ENCODE assay signal across 9 mouse cellular contexts in the genomic region with DNA sequence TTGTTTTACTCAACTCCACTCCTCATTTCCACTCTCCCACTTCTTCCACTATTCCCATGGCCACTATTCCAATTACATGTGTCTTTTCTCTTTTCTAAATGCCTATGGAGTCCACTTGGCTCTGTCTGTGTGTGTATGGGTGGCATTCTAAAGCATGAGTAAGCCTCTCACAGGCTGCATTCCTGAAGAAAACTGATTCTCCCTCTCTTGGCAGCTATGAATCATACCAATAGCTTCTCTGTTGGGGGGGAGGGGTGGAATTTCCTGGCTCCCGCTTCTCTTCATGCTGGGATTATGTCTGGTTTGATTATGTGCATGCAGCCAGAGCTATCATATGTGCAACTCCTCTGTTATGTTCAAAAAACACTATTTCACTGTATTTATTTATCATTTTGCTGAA. TPM values are rescaled to one million over a fixed set of nuclear protein-coding genes. Genes with fewer than 3 reads are reported as not detected.
DNase-seq lines count a peak whose midpoint lies in the region; ATAC-seq and TF ChIP-seq lines count a peak whose summit lies in the region.
"Had no signal": no experiment of that assay in that cellular context is flagged by ENCODE, and none has a peak within 500 bp of the region (broad histone marks: within the 10 kb centered on the region; RNA-seq: fewer than 3 reads in every experiment).

No protein-coding gene starts in this region.

- no peaks in the 10 kb centered on the region for H3K36me3 ChIP-seq in forebrain, embryonic 14.5 days (ENCODE audit: control insufficient read depth, insufficient read depth, low read length)
- no peaks in the 10 kb centered on the region for H3K36me3 ChIP-seq in forebrain, embryonic 11.5 days (ENCODE audit: control insufficient read depth, insufficient read depth, low read length)
- H3K36me3 ChIP-seq in stomach, postnatal 0 days (ENCODE audit: control insufficient read depth, insufficient read depth, low read length) = no peaks in the 10 kb centered on the region
- H3K36me3 ChIP-seq in liver, postnatal 0 days (replicated peaks; ENCODE audit: insufficient read depth, low read length) = no peaks in the 10 kb centered on the region
- H3K36me3 ChIP-seq in hindbrain, embryonic 16.5 days (ENCODE audit: control insufficient read depth, insufficient read depth, low read length) = no peaks in the 10 kb centered on the region

- no peaks in the 10 kb centered on the region for H3K27me3 ChIP-seq in forebrain, embryonic 14.5 days (replicated peaks; ENCODE audit: control insufficient read depth, insufficient read depth, low read length)
- no peaks in the 10 kb centered on the region for H3K27me3 ChIP-seq in forebrain, embryonic 11.5 days (ENCODE audit: control insufficient read depth, insufficient read depth, low read length)
- H3K27me3 ChIP-seq in stomach, postnatal 0 days (ENCODE audit: control insufficient read depth, insufficient read depth, low read length) = no peaks in the 10 kb centered on the region
- H3K27me3 ChIP-seq in liver, postnatal 0 days (ENCODE audit: insufficient read depth, low read length) = no peaks in the 10 kb centered on the region
- H3K27me3 ChIP-seq in hindbrain, embryonic 16.5 days (replicated peaks; ENCODE audit: control insufficient read depth, insufficient read depth, low read length) = no peaks in the 10 kb centered on the region
- H3K27me3 ChIP-seq: CH12.LX had no signal

- TF ChIP-seq CTCF in stomach, postnatal 0 days (IDR thresholded peaks at IDR 0.05; ENCODE audit: low read depth) = no peak
- no peak for TF ChIP-seq CTCF in liver, postnatal 0 days (IDR thresholded peaks at IDR 0.05; ENCODE audit: low read depth)

- intact Hi-C loops in left cerebral cortex, postnatal 14 days (cut with DNase I) = no loop called here

- H3K9ac ChIP-seq in forebrain, embryonic 14.5 days (ENCODE audit: low read length) = no peak overlapping the region
- H3K9ac ChIP-seq in forebrain, embryonic 11.5 days (ENCODE audit: low read length) = no peak overlapping the region
- no peak overlapping the region for H3K9ac ChIP-seq in stomach, postnatal 0 days (ENCODE audit: low read length)
- H3K9ac ChIP-seq in liver, postnatal 0 days (replicated peaks) = no peak overlapping the region
- H3K9ac ChIP-seq in hindbrain, embryonic 16.5 days (ENCODE audit: low read depth, low read length) = no peak overlapping the region

- 73% methylated on average over 1 of the region's 1 CpGs for WGBS in forebrain, embryonic 14.5 days
- 63% methylated on average over 1 of the region's 1 CpGs for WGBS in forebrain, embryonic 11.5 days
- WGBS in stomach, postnatal 0 days = 13% methylated on average over 1 of the region's 1 CpGs
- 31% methylated on average over 1 of the region's 1 CpGs for WGBS in liver, postnatal 0 days (ENCODE audit: insufficient replicate concordance)
- 40% methylated on average over 1 of the region's 1 CpGs for WGBS in hindbrain, embryonic 16.5 days

- H3K9me3 ChIP-seq in forebrain, embryonic 14.5 days (replicated peaks; ENCODE audit: control insufficient read depth, low read length) = no peaks in the 10 kb centered on the region
- no peaks in the 10 kb centered on the region for H3K9me3 ChIP-seq in forebrain, embryonic 11.5 days (ENCODE audit: control insufficient read depth, low read length)
- H3K9me3 ChIP-seq in stomach, postnatal 0 days (ENCODE audit: control insufficient read depth, low read length) = no peaks in the 10 kb centered on the region
- no peaks in the 10 kb centered on the region for H3K9me3 ChIP-seq in liver, postnatal 0 days (ENCODE audit: low read length)
- H3K9me3 ChIP-seq in hindbrain, embryonic 16.5 days (ENCODE audit: control insufficient read depth, low read length) = no peaks in the 10 kb centered on the region; the same call in 1 of the 2 replicates

- H3K4me2 ChIP-seq in forebrain, embryonic 14.5 days (ENCODE audit: low read length) = no peak overlapping the region
- no peak overlapping the region for H3K4me2 ChIP-seq in forebrain, embryonic 11.5 days (ENCODE audit: low read depth, low read length, severe bottlenecking)
- H3K4me2 ChIP-seq in stomach, postnatal 0 days (replicated peaks; ENCODE audit: low read depth) = no peak overlapping the region
- H3K4me2 ChIP-seq in liver, postnatal 0 days (ENCODE audit: low read depth, low read length) = no peak overlapping the region
- H3K4me2 ChIP-seq in hindbrain, embryonic 16.5 days (ENCODE audit: low read length) = no peak overlapping the region

- peak; percentile 32 for DNase-seq in forebrain, embryonic 14.5 days (ENCODE audit: low spot score)
- DNase-seq in forebrain, embryonic 11.5 days (ENCODE audit: low spot score) = no peak
- peak; percentile 70 for DNase-seq in 3134 (ENCODE audit: extremely low read depth, insufficient read length, low spot score)
- DNase-seq in cerebellum, adult 9-11 months = peak; percentile 39
- peak; percentile 27 to 49 for DNase-seq in left cerebral cortex, postnatal 14 days (ENCODE audit: low spot score in 2 of 2)
- no peak for DNase-seq in stomach, postnatal 0 days (ENCODE audit: low spot score)
- no peak for DNase-seq in liver, postnatal 0 days

- H3K4me3 ChIP-seq in forebrain, embryonic 14.5 days (ENCODE audit: low read depth, low read length) = no peak overlapping the region
- H3K4me3 ChIP-seq in forebrain, embryonic 11.5 days (ENCODE audit: low read depth, low read length) = no peak overlapping the region
- H3K4me3 ChIP-seq in stomach, postnatal 0 days (ENCODE audit: low read depth, low read length) = no peak overlapping the region
- H3K4me3 ChIP-seq in liver, postnatal 0 days (ENCODE audit: low read depth, low read length) = no peak overlapping the region
- no peak overlapping the region for H3K4me3 ChIP-seq in hindbrain, embryonic 16.5 days (ENCODE audit: low read length)

- no peak for ATAC-seq in forebrain, embryonic 14.5 days
- no peak for ATAC-seq in forebrain, embryonic 11.5 days (replicated peaks; ENCODE audit: low FRiP score)
- peak; percentile 40; the same call in 1 of the 2 replicates for ATAC-seq in stomach, postnatal 0 days (ENCODE audit: low FRiP score, low TSS enrichment)
- ATAC-seq in liver, postnatal 0 days = no peak
- ATAC-seq in hindbrain, embryonic 16.5 days = no peak

- TF ChIP-seq EP300 in stomach, postnatal 0 days (optimal IDR thresholded peaks at IDR 0.05) = no peak
- no peak for TF ChIP-seq EP300 in liver, postnatal 0 days (IDR thresholded peaks at IDR 0.05; ENCODE audit: low read depth)

- H3K4me1 ChIP-seq in forebrain, embryonic 14.5 days (ENCODE audit: control insufficient read depth, insufficient read depth, low read length) = no peaks in the 10 kb centered on the region
- H3K4me1 ChIP-seq in forebrain, embryonic 11.5 days (replicated peaks; ENCODE audit: control insufficient read depth, insufficient read depth, low read length) = no peaks in the 10 kb centered on the region
- H3K4me1 ChIP-seq in stomach, postnatal 0 days (replicated peaks; ENCODE audit: control insufficient read depth, insufficient read depth) = no peaks in the 10 kb centered on the region
- H3K4me1 ChIP-seq in liver, postnatal 0 days (ENCODE audit: insufficient read depth) = no peaks in the 10 kb centered on the region
- no peaks in the 10 kb centered on the region for H3K4me1 ChIP-seq in hindbrain, embryonic 16.5 days (ENCODE audit: control insufficient read depth, insufficient read depth, low read depth, low read length)

- H3K27ac ChIP-seq in forebrain, embryonic 14.5 days (ENCODE audit: low read depth, low read length) = no peak overlapping the region
- no peak overlapping the region for H3K27ac ChIP-seq in forebrain, embryonic 11.5 days (ENCODE audit: low read depth, low read length)
- H3K27ac ChIP-seq in stomach, postnatal 0 days (replicated peaks) = no peak overlapping the region
- H3K27ac ChIP-seq in liver, postnatal 0 days (ENCODE audit: low read depth) = no peak overlapping the region
- no peak overlapping the region for H3K27ac ChIP-seq in hindbrain, embryonic 16.5 days (ENCODE audit: low read depth, low read length)

RNA-seq across cellular contexts. Expression of gene Spaca6, which starts 34.4 kb away (rescaled TPM):
- 5.6 and 10.9 TPM in 2 replicates for polyA plus RNA-seq in forebrain, embryonic 14.5 days (2014; fragmentation: Nextera tagmentation; extraction: Ambion mirVana)
- 38.3 and 43.0 TPM in 2 replicates for polyA plus RNA-seq in forebrain, embryonic 11.5 days (2014; fragmentation: Nextera tagmentation; extraction: Ambion mirVana)
- 10 to 100 TPM; 76.9 to 80.9 TPM for total RNA-seq in left cerebral cortex, postnatal 14 days (2021)
- polyA plus RNA-seq in stomach, postnatal 0 days (2015; fragmentation: Nextera tagmentation; extraction: Ambion mirVana) = 7.9 and 8.2 TPM in 2 replicates
- polyA plus RNA-seq in liver, postnatal 0 days (2015; fragmentation: Nextera tagmentation; extraction: Ambion mirVana) = 2.1 and 3.1 TPM in 2 replicates
- 24.4 and 24.6 TPM in 2 replicates for polyA plus RNA-seq in hindbrain, embryonic 16.5 days (2015; fragmentation: Nextera tagmentation; extraction: Ambion mirVana)
- total RNA-seq: CH12.LX had no signal

Comparison
In these comparisons a context has a peak if more than half of its experiments do, and no peak if none do; other contexts are left out.
1. DNase-seq: peak in forebrain, embryonic 14.5 days (single experiment), 3134 (single experiment), cerebellum, adult 9-11 months (single experiment) and left cerebral cortex, postnatal 14 days (2 of 2); none in forebrain, embryonic 11.5 days (single experiment), stomach, postnatal 0 days (single experiment) and liver, postnatal 0 days (single experiment).